Mouse (Mus musculus) G1E (cell line): ENCODE data around the gene Rsbn1l. TPM values are rescaled to one million over a fixed set of nuclear protein-coding genes. Genes with fewer than 3 reads are reported as not detected.
A peak's percentile ranks its signal among the peaks of the same experiment; 100 is the strongest.

Source experiments
- ATAC-seq: 2 replicates; pipeline ENCODE4 v1.8.0; 2016; ENCODE audit warnings: mild to moderate bottlenecking; ENCODE audit not compliant: insufficient number of reproducible peaks, poor library complexity, low FRiP score, severe bottlenecking; ENCODE audit errors: extremely low read depth
- DNase-seq: peaks from one replicate; pipeline ENCODE4 v3.0.0; 2012; ENCODE audit warnings: low spot score
- H3K27me3 ChIP-seq: 2 replicates; pipeline ENCODE4 v1.6.1; 2012; ENCODE audit warnings: mild to moderate bottlenecking, low read length, inconsistent platforms; ENCODE audit not compliant: insufficient read depth
- H3K36me3 ChIP-seq: replicated peaks from 2 replicates; pipeline ENCODE3; 2012; ENCODE audit warnings: mild to moderate bottlenecking, inconsistent platforms
- H3K4me1 ChIP-seq: 2 replicates; pipeline ENCODE4 v1.6.1; 2012; ENCODE audit warnings: low read depth, low read length, inconsistent platforms, mixed read lengths; ENCODE audit not compliant: insufficient read depth
- H3K4me3 ChIP-seq: 2 replicates; pipeline ENCODE4 v1.5.1; 2012; ENCODE audit warnings: low read depth, mild to moderate bottlenecking, inconsistent platforms, low read length, moderate library complexity, mixed read lengths
- H3K9me3 ChIP-seq: replicated peaks from 2 replicates; pipeline ENCODE4 v1.6.1; 2012; ENCODE audit warnings: inconsistent platforms
- CTCF ChIP-seq: IDR thresholded peaks from 2 replicates; pipeline ENCODE4 v1.5.1; 2012; ENCODE audit warnings: low read depth, low read length, inconsistent platforms, mixed read lengths
- GATA1 ChIP-seq: IDR thresholded peaks from 2 replicates; pipeline ENCODE4 v1.6.1; 2012; ENCODE audit warnings: borderline replicate concordance, low read length, inconsistent platforms, mixed read lengths
- GATA2 ChIP-seq: IDR thresholded peaks from 2 replicates; pipeline ENCODE4 v1.6.1; 2012; ENCODE audit warnings: low read depth, low read length, inconsistent platforms, borderline replicate concordance
- POLR2AphosphoS5 ChIP-seq: IDR thresholded peaks from 2 replicates; pipeline ENCODE4 v1.6.1; 2012; ENCODE audit warnings: low read depth, low read length, inconsistent platforms; ENCODE audit not compliant: insufficient replicate concordance
- TAL1 ChIP-seq: conservative IDR thresholded peaks from 2 replicates; pipeline ENCODE4 v1.6.1; 2012; ENCODE audit warnings: low read depth, low read length, inconsistent platforms, mixed read lengths
- polyA plus RNA-seq: library from polyadenylated mRNA; stranded (reverse); fragments of >175 nt; gene quantifications from 2 replicates; pipeline ENCODE4 v1.2.3, GENCODE M21; 2012
- total RNA-seq, 2 experiments: library from RNA; stranded (forward) in 1 of 2; stranded (reverse) in 1 of 2; fragments of 200-1000 nt in 1 of 2; fragments of >200 nt in 1 of 2; fragmentation: Nextera tagmentation in 1 of 2; gene quantifications; 2 replicates each; pipeline ENCODE4 v1.2.3; 2014 to 2017

The Rsbn1l gene
- total and polyA plus RNA-seq, 3 experiments, result 15.7 to 90.8 (median 69.7) TPM

DNA sequence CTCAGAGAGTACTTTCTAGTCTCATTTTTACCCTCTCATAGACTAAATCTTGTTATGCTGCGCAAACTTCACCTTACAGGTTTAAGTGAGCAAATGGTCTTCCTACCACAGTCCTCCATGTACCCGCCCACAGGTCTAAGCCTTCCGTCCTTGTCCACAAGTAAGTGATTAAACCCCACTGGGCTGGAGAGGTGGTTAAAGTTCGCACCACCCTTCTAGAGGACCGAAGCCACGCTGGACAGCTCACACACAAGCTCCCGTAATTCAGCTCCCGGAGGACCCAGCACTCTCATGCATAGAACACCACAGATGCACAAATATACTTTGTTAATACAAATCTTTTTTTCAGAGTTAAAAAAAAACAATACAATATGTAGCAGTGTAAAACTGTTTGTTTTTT is 30.1 kb upstream of the Rsbn1l start:
- ATAC-seq, result no peak
- Histone ChIP-seq H3K36me3 (peaks cover 65% of the 10 kb centered on the region), H3K4me1 (0 out of 2 replicates have a peak, but pooled peaks cover 8% of the 10 kb centered on the region), H3K4me3 (no peak overlapping the region), H3K9me3 (no peaks in the 10 kb centered on the region), H3K27me3 (no peaks in the 10 kb centered on the region)
- TF ChIP-seq GATA1, result no peak
- no peak for TF ChIP-seq TAL1
- TF ChIP-seq CTCF, result no peak
- TF ChIP-seq POLR2AphosphoS5, result no peak
- TF ChIP-seq GATA2, result no peak
- DNase-seq, result no peak

DNA sequence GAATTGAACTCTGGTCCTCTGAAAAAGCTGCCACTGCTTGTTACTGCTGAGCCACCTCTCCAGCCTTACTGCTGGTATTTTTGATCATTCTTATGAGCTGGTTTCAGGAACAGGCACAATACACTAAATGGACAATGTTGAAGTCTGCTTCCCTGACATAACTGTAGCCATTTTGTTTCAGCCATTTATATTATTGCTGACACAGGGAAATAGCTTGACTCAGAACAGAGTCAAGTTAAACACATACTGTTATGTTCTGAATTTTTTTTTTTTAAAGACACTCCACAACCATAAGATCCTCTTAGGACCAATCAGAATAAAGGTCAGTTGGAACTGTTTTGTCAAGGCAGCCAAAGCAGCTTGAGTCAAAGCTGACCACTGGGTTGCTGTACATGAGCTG is 27.3 kb upstream of the Rsbn1l start:
- DNase-seq (no peak), ATAC-seq (no peak)
- no peaks in the 10 kb centered on the region for H3K9me3 ChIP-seq
- peaks cover 37% of the 10 kb centered on the region for H3K36me3 ChIP-seq
- no peak for TF ChIP-seq GATA2
- no peak for TF ChIP-seq TAL1
- no peak for TF ChIP-seq CTCF
- H3K4me3 ChIP-seq, result no peak overlapping the region
- no peaks in the 10 kb centered on the region for H3K27me3 ChIP-seq
- no peaks in the 10 kb centered on the region for H3K4me1 ChIP-seq

DNA sequence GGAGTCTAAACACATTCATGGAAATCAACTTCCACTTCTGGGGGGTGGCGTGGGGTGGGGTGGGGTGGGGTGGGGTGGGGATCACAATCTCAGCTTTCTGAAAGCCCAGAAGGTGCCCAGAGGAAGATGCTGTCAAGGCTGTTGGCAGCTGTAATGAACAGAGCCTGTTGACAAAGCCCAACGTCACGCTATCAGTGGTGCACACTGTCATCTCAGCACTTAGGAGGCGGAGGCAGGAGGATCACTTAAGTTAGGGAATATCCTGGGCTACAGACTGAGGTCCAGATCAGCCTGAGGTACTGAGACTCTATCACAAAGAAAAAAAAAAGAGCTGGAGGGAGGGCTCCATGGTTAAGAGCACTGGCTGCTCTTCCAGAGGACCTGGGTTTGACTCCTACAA is 18.5 kb upstream of the Rsbn1l start:
- TF ChIP-seq GATA1 (no peak), TAL1 (no peak), POLR2AphosphoS5 (no peak), CTCF (no peak), GATA2 (no peak)
- Histone ChIP-seq H3K36me3 (peaks cover 6% of the 10 kb centered on the region), H3K9me3 (no peaks in the 10 kb centered on the region), H3K27me3 (no peaks in the 10 kb centered on the region), H3K4me1 (peaks cover 40% of the 10 kb centered on the region), H3K4me3 (no peak overlapping the region)
- ATAC-seq (no peak), DNase-seq (no peak)

DNA sequence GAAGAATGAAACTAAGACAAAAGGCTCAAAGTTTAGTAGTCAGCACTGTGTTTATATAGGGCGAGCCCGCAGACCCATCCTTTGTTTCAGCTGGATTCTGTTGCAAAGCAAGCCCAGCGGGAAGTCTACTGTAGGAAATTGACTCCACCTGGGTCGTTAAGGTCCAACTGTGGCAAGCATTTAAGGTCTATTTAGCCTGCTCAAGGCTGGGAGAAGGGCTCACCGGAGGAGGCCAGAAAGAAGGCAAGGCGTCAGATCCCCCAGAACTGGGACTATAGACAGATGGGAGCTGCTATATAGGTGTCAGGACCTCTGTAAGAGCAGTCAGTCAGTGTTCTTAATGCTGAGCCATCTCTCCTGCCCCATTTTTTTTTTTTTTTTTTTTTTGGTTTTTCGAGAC is 17.8 kb upstream of the Rsbn1l start:
- DNase-seq (no peak), ATAC-seq (no peak)
- TF ChIP-seq TAL1 (no peak), CTCF (no peak), POLR2AphosphoS5 (no peak), GATA1 (no peak), GATA2 (no peak)
- H3K9me3 ChIP-seq, result no peaks in the 10 kb centered on the region
- peaks cover 41% of the 10 kb centered on the region for H3K4me1 ChIP-seq
- no peak overlapping the region for H3K4me3 ChIP-seq
- H3K36me3 ChIP-seq, result peaks cover 6% of the 10 kb centered on the region
- no peaks in the 10 kb centered on the region for H3K27me3 ChIP-seq

DNA sequence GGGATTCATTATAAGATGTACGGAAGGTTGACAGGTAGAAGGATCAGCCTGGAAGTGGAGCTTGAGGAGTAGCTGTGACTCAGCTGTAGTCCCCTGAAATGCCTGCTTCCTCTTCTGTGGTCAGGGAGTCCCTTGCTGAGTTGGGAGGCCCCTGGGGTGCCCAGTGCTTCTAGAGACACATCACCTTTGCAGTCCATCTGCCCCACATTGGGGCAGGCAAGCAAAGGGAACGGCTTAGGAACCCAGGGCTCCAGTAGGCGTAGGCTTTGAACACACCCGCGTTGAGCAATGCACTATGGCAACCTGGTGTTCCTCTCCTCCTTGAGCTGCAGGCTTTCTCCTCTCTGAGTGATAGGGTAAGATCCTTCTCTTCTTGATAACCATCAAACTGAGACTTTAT is 16.9 kb upstream of the Rsbn1l start:
- Histone ChIP-seq H3K9me3 (no peaks in the 10 kb centered on the region), H3K4me3 (peak overlapping the region; percentile 33; the same call in 1 of the 2 replicates), H3K36me3 (peaks cover 12% of the 10 kb centered on the region), H3K4me1 (peaks cover 49% of the 10 kb centered on the region), H3K27me3 (no peaks in the 10 kb centered on the region)
- ATAC-seq (peak; percentile 90), DNase-seq (peak; percentile 77)
- TF ChIP-seq TAL1 (no peak), POLR2AphosphoS5 (no peak)

DNA sequence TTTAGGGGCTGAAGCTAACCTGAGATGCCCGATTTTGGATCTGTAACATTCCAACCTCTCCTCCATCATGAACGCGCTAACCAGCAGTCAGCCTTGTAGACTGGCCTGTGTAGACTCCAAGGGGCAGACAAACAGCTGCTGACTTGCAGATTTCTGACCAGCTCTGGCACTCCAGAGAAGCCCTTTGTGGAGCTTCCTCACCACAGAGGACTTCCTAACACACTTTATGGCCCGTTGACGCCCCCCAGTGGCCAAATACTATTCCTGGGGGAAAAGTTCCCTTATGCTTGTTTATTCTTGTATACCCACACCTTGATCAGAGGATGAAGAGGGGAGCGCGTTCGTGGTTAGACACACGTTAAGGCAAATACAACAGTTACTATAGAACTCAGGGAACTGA is 12.8 kb upstream of the Rsbn1l start:
- no peak; the same call in 1 of the 2 replicates for ATAC-seq
- Histone ChIP-seq H3K4me3 (no peak overlapping the region), H3K27me3 (no peaks in the 10 kb centered on the region), H3K9me3 (peaks cover 3% of the 10 kb centered on the region), H3K36me3 (peaks cover 41% of the 10 kb centered on the region), H3K4me1 (peaks cover 44% of the 10 kb centered on the region)
- TF ChIP-seq CTCF (peak; percentile 8; the same call in 1 of the 2 replicates), POLR2AphosphoS5 (no peak), GATA2 (no peak)
- DNase-seq, result no peak

DNA sequence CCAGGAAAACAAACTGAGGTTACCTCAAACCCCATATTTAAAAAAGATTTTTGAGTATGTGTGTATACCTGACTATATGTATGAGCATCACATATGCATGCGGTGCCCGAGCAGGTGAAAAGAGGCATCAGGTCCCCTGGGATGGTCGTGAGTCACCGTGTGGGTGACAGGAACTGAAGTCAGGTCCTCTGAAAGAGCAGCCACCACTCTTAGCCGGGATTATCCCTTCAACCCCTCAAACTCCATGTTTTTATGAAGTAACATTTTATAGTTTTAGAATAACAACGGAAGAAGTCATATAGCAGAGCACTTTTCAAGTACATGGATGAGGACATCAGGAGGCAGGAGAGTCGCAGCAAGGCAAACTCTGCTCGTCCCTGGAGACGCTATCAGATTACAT is 12.3 kb upstream of the Rsbn1l start:
- no peak for TF ChIP-seq TAL1
- no peak for TF ChIP-seq GATA2
- no peak for TF ChIP-seq GATA1
- no peak for TF ChIP-seq POLR2AphosphoS5
- no peak for TF ChIP-seq CTCF
- DNase-seq (no peak), ATAC-seq (no peak)
- peaks cover 3% of the 10 kb centered on the region for H3K9me3 ChIP-seq
- peaks cover 40% of the 10 kb centered on the region for H3K4me1 ChIP-seq
- H3K4me3 ChIP-seq, result no peak overlapping the region
- no peaks in the 10 kb centered on the region for H3K27me3 ChIP-seq
- H3K36me3 ChIP-seq, result peaks cover 46% of the 10 kb centered on the region
